Mouse (Mus musculus) spleen, postnatal 14 days (tissue): ENCODE data around the gene Cit.
"Not testable (repeated sequence)": the region's sequence is repeated elsewhere in the genome, so short reads cannot be mapped to it uniquely, and the experiment has no call there.

Experiments
- DNase-seq, 2 experiments: peaks; one replicate each; pipeline ENCODE4 v3.0.0; 2021 to 2022; ENCODE audit warnings: low spot score in 2 of 2

Gene Cit

GRCm38 (mm10) chr5:115844766-115845634, at the start of gene Cit:
Gene Cit, plus strand, starts transcription at chr5:115845278.
- peak; percentile 86 to 89 for DNase-seq

GRCm38 (mm10) chr5:115799016-115799894, 45.8 kb upstream of the Cit start:
- DNase-seq, result no peak

- no peak for DNase-seq
Observed at GRCm38 (mm10) chr5:115799895-115800232, 45.2 kb upstream of the Cit start.

GRCm38 (mm10) chr5:115812262-115812661, 32.8 kb upstream of the Cit start:
- no peak for DNase-seq

GRCm38 (mm10) chr5:115817022-115817421, 28.1 kb upstream of the Cit start:
- DNase-seq, result no peak

- DNase-seq, result not testable (repeated sequence)
Observed at GRCm38 (mm10) chr5:115817655-115818054, 27.4 kb upstream of the Cit start.

- DNase-seq, result no peak
Observed at GRCm38 (mm10) chr5:115819966-115820365, 25.1 kb upstream of the Cit start.

GRCm38 (mm10) chr5:115821200-115821599, 23.9 kb upstream of the Cit start:
- DNase-seq, result no peak

GRCm38 (mm10) chr5:115821910-115822309, 23.2 kb upstream of the Cit start:
- DNase-seq, result no peak

- DNase-seq, result no peak
Observed at GRCm38 (mm10) chr5:115832754-115833153, 12.3 kb upstream of the Cit start.

GRCm38 (mm10) chr5:115833806-115834205, 11.3 kb upstream of the Cit start:
- not testable (repeated sequence) for DNase-seq

- no peak for DNase-seq
Observed at GRCm38 (mm10) chr5:115835291-115835690, 9.8 kb upstream of the Cit start.

- no peak for DNase-seq
Observed at GRCm38 (mm10) chr5:115838059-115838458, 7.0 kb upstream of the Cit start.

- no peak for DNase-seq
Observed at GRCm38 (mm10) chr5:115840453-115840852, 4.6 kb upstream of the Cit start.

GRCm38 (mm10) chr5:115840946-115841775, 3.9 kb upstream of the Cit start:
- DNase-seq, result no peak

- no peak for DNase-seq
Observed at GRCm38 (mm10) chr5:115844368-115844765, 711 bp upstream of the Cit start.

- no peak for DNase-seq
Observed at GRCm38 (mm10) chr5:115845635-115846174, 627 bp downstream of the Cit start.

- no peak for DNase-seq
Observed at GRCm38 (mm10) chr5:115847166-115847565, 2.1 kb downstream of the Cit start.

- DNase-seq, result no peak
Observed at GRCm38 (mm10) chr5:115848463-115848862, 3.4 kb downstream of the Cit start.

GRCm38 (mm10) chr5:115849263-115849829, 4.3 kb downstream of the Cit start:
- DNase-seq, result no peak
